Mouse (Mus musculus): ENCODE data around the gene Etv6.

Etv6 gene

DNA sequence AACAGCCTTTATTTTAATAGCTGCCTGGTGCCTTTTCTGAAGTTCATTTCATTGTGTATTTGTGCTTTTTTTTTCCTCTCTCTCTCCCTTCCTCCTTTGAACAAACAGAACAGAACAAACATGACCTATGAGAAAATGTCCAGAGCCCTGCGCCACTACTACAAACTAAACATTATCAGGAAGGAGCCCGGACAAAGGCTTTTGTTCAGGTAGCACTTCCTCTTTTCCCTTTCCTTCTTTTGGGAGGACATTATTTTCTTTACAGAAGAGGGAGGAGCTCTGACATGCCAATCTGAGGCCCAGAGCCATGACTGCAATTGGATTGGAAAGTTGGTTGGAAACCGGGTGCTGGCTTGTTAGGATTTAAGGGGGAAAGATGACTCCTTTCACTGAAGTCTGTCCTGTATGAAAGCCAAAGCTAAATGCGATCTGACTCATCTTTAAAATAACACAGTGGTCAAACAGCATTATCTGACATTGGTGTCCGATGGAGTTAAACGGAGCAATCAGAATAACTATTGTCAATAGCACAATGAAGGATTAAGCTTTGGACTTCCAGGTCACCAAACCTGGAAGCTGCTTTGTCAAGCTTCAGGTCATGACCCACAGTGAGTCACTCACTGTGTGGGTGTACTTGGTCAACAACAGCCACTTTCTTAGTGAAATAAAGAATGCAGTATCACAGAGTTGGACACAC, 227.6 kb downstream of the Etv6 start:
- no peak for DNase-seq

- no peak for DNase-seq
These were observed 238.4 kb downstream of the Etv6 start for GRCm38 (mm10) chr6:134273884-134274283.

DNA sequence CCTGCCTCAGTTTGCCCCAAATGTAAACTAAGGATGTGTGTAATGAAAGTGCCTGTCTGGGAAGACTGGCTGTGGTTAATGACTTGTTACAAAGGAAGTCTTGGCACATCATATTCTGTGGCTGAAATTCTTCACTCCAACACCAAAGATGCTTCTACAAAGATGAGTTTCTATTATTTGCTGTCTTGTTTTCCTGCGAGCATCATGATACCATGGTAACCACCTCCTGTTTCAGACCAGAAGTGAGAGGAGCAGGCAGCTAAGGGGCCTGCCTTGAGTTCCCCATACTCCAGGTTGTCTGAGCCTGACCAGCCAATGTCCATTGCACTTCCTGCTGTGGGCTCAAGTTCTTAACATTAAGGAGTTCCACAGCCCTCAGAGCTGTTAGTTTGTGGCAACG, 241.5 kb downstream of the Etv6 start:
- DNase-seq: no peak

- no peak for DNase-seq
These were observed 246.6 kb downstream of the Etv6 start for GRCm38 (mm10) chr6:134282095-134282494.

DNA sequence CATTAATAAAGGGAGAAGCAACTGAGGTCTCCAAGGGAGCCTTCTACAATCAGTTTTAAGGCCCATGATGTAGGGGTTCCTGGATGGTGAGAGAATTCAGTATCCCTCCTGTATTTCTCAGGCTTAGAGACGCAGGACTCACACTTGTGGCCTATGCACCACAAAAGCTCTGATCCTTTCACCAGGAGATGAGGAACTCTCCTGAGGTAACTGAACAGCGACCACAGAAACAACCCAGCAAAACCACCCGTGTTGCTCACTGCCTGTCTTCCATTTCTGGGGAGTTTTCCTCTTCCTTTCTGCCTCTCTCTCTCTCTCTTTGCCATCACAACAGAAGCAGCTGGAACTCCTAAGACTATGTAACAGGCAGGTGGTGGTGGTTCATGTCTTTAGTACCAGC, 256.3 kb downstream of the Etv6 start:
- no peak for DNase-seq

GRCm38 (mm10) chr6:134292404-134292803, 256.9 kb downstream of the Etv6 start:
- no peak for DNase-seq

DNA sequence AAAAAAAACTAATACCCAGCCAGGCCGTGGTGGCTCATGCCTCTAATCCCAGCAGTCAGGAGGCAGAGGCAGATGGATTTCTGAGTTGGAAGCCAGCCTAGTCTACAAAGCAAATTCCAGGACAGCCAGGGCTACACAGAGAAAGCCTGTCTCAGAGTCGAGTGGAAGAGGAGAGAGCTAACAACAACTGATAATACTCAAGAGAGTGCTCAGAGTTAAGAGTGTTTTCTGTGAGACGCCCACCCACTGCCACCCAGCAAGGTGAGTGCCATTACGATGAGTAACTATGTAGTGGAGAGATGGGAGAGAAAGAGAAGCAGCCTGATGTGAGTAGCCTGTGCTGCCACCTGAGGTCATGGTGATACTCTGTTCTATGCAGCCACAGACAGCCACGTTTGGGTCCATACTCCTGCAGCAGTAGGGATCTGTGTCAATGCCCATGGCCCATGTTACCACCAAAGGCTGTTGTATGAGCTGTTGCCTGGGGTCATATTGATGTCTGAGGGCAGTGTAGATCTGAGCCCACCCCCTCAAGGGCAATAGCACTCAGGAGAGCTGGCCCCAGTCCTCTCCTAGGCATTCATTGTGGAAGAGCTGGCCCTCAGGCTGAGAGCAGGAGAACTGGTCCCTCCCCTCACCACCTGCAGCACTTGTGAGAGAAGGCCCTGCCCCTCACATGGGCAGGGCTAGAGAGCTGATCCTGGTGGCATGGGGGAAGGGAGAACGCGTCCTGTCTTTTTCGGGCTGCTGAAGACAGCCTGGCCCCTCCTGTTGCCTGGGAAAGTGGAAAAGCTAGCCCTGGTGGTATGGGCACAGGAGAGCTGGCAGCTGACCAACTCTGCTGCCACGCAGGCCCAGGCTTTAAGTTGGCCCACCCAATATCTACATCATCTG, 258.4 kb downstream of the Etv6 start:
- no peak for DNase-seq

GRCm38 (mm10) chr6:134297884-134298619, 262.6 kb downstream of the Etv6 start:
- DNase-seq: peak; percentile 6

- DNase-seq: no peak
These were observed 266.5 kb downstream of the Etv6 start for GRCm38 (mm10) chr6:134301951-134302350.

- DNase-seq: no peak
These were observed 275.8 kb downstream of the Etv6 start for GRCm38 (mm10) chr6:134311346-134311745.

GRCm38 (mm10) chr6:134312571-134312970, 277.1 kb downstream of the Etv6 start:
- no peak for DNase-seq

GRCm38 (mm10) chr6:134317371-134317770, 281.9 kb downstream of the Etv6 start:
- DNase-seq: no peak

All from lung, postnatal 10 days (tissue).